Mouse (Mus musculus): ENCODE data around the gene Efemp1. TPM values are rescaled to one million over a fixed set of nuclear protein-coding genes. Genes with fewer than 3 reads are reported as not detected.

Efemp1 gene
- total and polyA plus RNA-seq, 2 experiments from 2014 or later = 6.6 to 7.9 TPM

GRCm38 (mm10) chr11:28912469-28913138, 59.6 kb downstream of the Efemp1 start:
- no peaks in the 10 kb centered on the region for H3K4me1 ChIP-seq (ENCODE audit: insufficient read depth)
- no peaks in the 10 kb centered on the region for H3K36me3 ChIP-seq (ENCODE audit: insufficient read depth)
- ATAC-seq (no peak), DNase-seq (no peak)
- H3K9me3 ChIP-seq (ENCODE audit: low read length) = no peaks in the 10 kb centered on the region
- 75% methylated on average over 3 of the region's 3 CpGs for WGBS
- H3K27ac ChIP-seq (ENCODE audit: low read depth, low read length) = no peak overlapping the region
- no peaks in the 10 kb centered on the region for H3K27me3 ChIP-seq (ENCODE audit: insufficient read depth, low read length)
- H3K4me2 ChIP-seq (ENCODE audit: low read depth) = no peak overlapping the region
- H3K4me3 ChIP-seq (ENCODE audit: low read depth, low read length) = no peak overlapping the region
- TF ChIP-seq CTCF (IDR thresholded peaks at IDR 0.05; ENCODE audit: low read depth) = no peak
- H3K9ac ChIP-seq = no peak overlapping the region

GRCm38 (mm10) chr11:28934449-28934848, 81.4 kb downstream of the Efemp1 start:
- no peak overlapping the region for H3K4me2 ChIP-seq (ENCODE audit: low read depth)
- H3K36me3 ChIP-seq (ENCODE audit: insufficient read depth) = no peaks in the 10 kb centered on the region
- no peaks in the 10 kb centered on the region for H3K27me3 ChIP-seq (ENCODE audit: insufficient read depth, low read length)
- no peaks in the 10 kb centered on the region for H3K4me1 ChIP-seq (ENCODE audit: insufficient read depth)
- H3K9ac ChIP-seq = no peak overlapping the region
- H3K4me3 ChIP-seq (ENCODE audit: low read depth, low read length) = no peak overlapping the region
- H3K27ac ChIP-seq (ENCODE audit: low read depth, low read length) = no peak overlapping the region
- ATAC-seq (no peak), DNase-seq (no peak)
- 0 out of 2 replicates have a peak, but pooled peaks have one; percentile 9 for TF ChIP-seq CTCF (IDR thresholded peaks at IDR 0.05; ENCODE audit: low read depth)
- no peaks in the 10 kb centered on the region for H3K9me3 ChIP-seq (ENCODE audit: low read length)

- H3K9me3 ChIP-seq (ENCODE audit: low read length) = no peaks in the 10 kb centered on the region
- no peak for TF ChIP-seq CTCF (IDR thresholded peaks at IDR 0.05; ENCODE audit: low read depth)
- H3K4me1 ChIP-seq (ENCODE audit: insufficient read depth) = no peaks in the 10 kb centered on the region
- 84% methylated on average over 1 of the region's 1 CpGs for WGBS
- no peak overlapping the region for H3K4me3 ChIP-seq (ENCODE audit: low read depth, low read length)
- no peaks in the 10 kb centered on the region for H3K36me3 ChIP-seq (ENCODE audit: insufficient read depth)
- DNase-seq (no peak), ATAC-seq (no peak)
- H3K9ac ChIP-seq = no peak overlapping the region
- H3K27me3 ChIP-seq (ENCODE audit: insufficient read depth, low read length) = no peaks in the 10 kb centered on the region
- H3K4me2 ChIP-seq (ENCODE audit: low read depth) = no peak overlapping the region
- no peak overlapping the region for H3K27ac ChIP-seq (ENCODE audit: low read depth, low read length)
Measured at GRCm38 (mm10) chr11:28939651-28940050, 86.6 kb downstream of the Efemp1 start.

- no peak overlapping the region for H3K27ac ChIP-seq (ENCODE audit: low read depth, low read length)
- H3K9me3 ChIP-seq (ENCODE audit: low read length) = no peaks in the 10 kb centered on the region
- no peaks in the 10 kb centered on the region for H3K4me1 ChIP-seq (ENCODE audit: insufficient read depth)
- ATAC-seq = no peak
- no peak overlapping the region for H3K4me2 ChIP-seq (ENCODE audit: low read depth)
- H3K36me3 ChIP-seq (ENCODE audit: insufficient read depth) = no peaks in the 10 kb centered on the region
- 53% methylated on average over 2 of the region's 2 CpGs for WGBS
- H3K4me3 ChIP-seq (ENCODE audit: low read depth, low read length) = no peak overlapping the region
- H3K27me3 ChIP-seq (ENCODE audit: insufficient read depth, low read length) = no peaks in the 10 kb centered on the region
- TF ChIP-seq CTCF (IDR thresholded peaks at IDR 0.05; ENCODE audit: low read depth) = no peak
- no peak for DNase-seq
- H3K9ac ChIP-seq = no peak overlapping the region
Measured at GRCm38 (mm10) chr11:28951586-28952210, 98.7 kb downstream of the Efemp1 start.

GRCm38 (mm10) chr11:28954673-28955304, 101.8 kb downstream of the Efemp1 start:
- Histone ChIP-seq H3K27ac (ENCODE audit: low read depth, low read length) (no peak overlapping the region), H3K27me3 (ENCODE audit: insufficient read depth, low read length) (no peaks in the 10 kb centered on the region), H3K4me1 (ENCODE audit: insufficient read depth) (no peaks in the 10 kb centered on the region), H3K36me3 (ENCODE audit: insufficient read depth) (no peaks in the 10 kb centered on the region), H3K9me3 (ENCODE audit: low read length) (no peaks in the 10 kb centered on the region), H3K4me3 (ENCODE audit: low read depth, low read length) (no peak overlapping the region), H3K9ac (no peak overlapping the region), H3K4me2 (ENCODE audit: low read depth) (no peak overlapping the region)
- DNase-seq (peak; percentile 37), ATAC-seq (peak; percentile 63)
- no peak for TF ChIP-seq CTCF (IDR thresholded peaks at IDR 0.05; ENCODE audit: low read depth)
- 57% methylated on average over 6 of the region's 6 CpGs for WGBS

GRCm38 (mm10) chr11:28955305-28955701, 102.3 kb downstream of the Efemp1 start:
- TF ChIP-seq CTCF (IDR thresholded peaks at IDR 0.05; ENCODE audit: low read depth) = no peak
- Histone ChIP-seq H3K4me1 (ENCODE audit: insufficient read depth) (no peaks in the 10 kb centered on the region), H3K9me3 (ENCODE audit: low read length) (no peaks in the 10 kb centered on the region), H3K27ac (ENCODE audit: low read depth, low read length) (no peak overlapping the region), H3K4me2 (ENCODE audit: low read depth) (no peak overlapping the region), H3K9ac (no peak overlapping the region), H3K27me3 (ENCODE audit: insufficient read depth, low read length) (no peaks in the 10 kb centered on the region), H3K36me3 (ENCODE audit: insufficient read depth) (no peaks in the 10 kb centered on the region), H3K4me3 (ENCODE audit: low read depth, low read length) (no peak overlapping the region)
- DNase-seq = no peak
- ATAC-seq = no peak

GRCm38 (mm10) chr11:28961381-28961780, 108.4 kb downstream of the Efemp1 start:
- WGBS = 61% methylated on average over 1 of the region's 1 CpGs

More at GRCm38 (mm10) chr11:28961381-28961780, 108.4 kb downstream of the Efemp1 start:
- Histone ChIP-seq H3K9me3 (ENCODE audit: low read length) (no peaks in the 10 kb centered on the region), H3K4me2 (ENCODE audit: low read depth) (no peak overlapping the region), H3K9ac (no peak overlapping the region), H3K36me3 (ENCODE audit: insufficient read depth) (no peaks in the 10 kb centered on the region), H3K27me3 (ENCODE audit: insufficient read depth, low read length) (no peaks in the 10 kb centered on the region), H3K4me1 (ENCODE audit: insufficient read depth) (no peaks in the 10 kb centered on the region), H3K27ac (ENCODE audit: low read depth, low read length) (no peak overlapping the region), H3K4me3 (ENCODE audit: low read depth, low read length) (no peak overlapping the region)
- no peak for TF ChIP-seq CTCF (IDR thresholded peaks at IDR 0.05; ENCODE audit: low read depth)
- no peak for ATAC-seq
- no peak for DNase-seq
